Mouse (Mus musculus): Measurements from ENCODE around the gene Nop2. TPM values are rescaled to one million over a fixed set of nuclear protein-coding genes. Genes with fewer than 3 reads are reported as not detected.
"Not testable (repeated sequence)": the region's sequence is repeated elsewhere in the genome, so short reads cannot be mapped to it uniquely, and the experiment has no call there.

Gene Nop2
- polyA plus RNA-seq, 1 experiment from 2014 or later, result 56.5 TPM

DNA sequence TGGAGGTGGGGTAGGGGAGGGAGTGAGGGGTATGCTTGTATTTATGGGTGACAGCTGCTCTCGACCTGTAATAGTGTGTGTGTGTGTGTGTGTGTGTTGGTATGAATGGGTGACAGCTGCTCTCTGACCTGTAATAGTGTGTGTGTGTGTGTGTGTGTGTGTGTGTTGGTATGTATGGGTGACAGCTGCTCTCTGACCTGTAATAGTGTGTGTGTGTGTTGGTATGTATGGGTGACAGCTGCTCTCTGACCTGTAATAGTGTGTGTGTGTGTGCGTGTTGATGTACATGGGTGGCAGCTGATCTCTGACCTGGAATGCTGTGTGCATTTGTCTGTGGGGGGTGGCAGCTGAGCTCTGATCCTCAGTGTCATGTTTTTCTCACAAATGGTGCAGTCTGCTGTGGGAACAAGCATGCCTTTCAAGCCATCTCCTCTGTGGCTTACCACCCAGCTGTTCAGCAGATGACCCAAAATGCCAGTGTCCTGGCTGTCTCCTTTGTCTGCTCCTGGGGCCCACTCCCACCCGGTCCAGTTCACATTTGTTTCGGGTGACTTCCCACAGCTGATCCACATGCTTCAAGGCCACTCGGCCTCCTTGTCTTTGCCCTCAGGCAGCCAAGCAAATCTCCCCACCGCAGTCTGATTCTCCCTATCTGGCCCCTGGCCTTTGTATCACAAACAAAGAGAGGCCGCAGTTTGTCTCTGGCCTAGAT lies 25.4 kb downstream of the Nop2 start:
- Histone ChIP-seq H3K4me3 (no peak overlapping the region), H3K9ac (no peak overlapping the region), H3K27me3 (no peaks in the 10 kb centered on the region), H3K9me3 (no peaks in the 10 kb centered on the region), H3K4me1 (peaks cover 11% of the 10 kb centered on the region; the same call in 1 of the 2 replicates), H3K36me3 (peaks cover 36% of the 10 kb centered on the region), H3K27ac (no peak overlapping the region), H3K4me2 (no peak overlapping the region)
- ATAC-seq (ENCODE audit: borderline replicate concordance, extremely low read depth, low FRiP score, low TSS enrichment), result no peak
- WGBS, result 67% methylated on average over 7 of the region's 7 CpGs

GRCm38 (mm10) chr6:125158944-125159492 lies 27.3 kb downstream of the Nop2 start:
- Histone ChIP-seq H3K36me3 (peaks cover 41% of the 10 kb centered on the region), H3K4me2 (no peak overlapping the region), H3K27ac (no peak overlapping the region), H3K4me3 (no peak overlapping the region), H3K9ac (no peak overlapping the region), H3K9me3 (no peaks in the 10 kb centered on the region), H3K27me3 (no peaks in the 10 kb centered on the region), H3K4me1 (peaks cover 25% of the 10 kb centered on the region)
- ATAC-seq (ENCODE audit: borderline replicate concordance, extremely low read depth, low FRiP score, low TSS enrichment), result no peak
- 78% methylated on average over 15 of the region's 15 CpGs for WGBS

DNA sequence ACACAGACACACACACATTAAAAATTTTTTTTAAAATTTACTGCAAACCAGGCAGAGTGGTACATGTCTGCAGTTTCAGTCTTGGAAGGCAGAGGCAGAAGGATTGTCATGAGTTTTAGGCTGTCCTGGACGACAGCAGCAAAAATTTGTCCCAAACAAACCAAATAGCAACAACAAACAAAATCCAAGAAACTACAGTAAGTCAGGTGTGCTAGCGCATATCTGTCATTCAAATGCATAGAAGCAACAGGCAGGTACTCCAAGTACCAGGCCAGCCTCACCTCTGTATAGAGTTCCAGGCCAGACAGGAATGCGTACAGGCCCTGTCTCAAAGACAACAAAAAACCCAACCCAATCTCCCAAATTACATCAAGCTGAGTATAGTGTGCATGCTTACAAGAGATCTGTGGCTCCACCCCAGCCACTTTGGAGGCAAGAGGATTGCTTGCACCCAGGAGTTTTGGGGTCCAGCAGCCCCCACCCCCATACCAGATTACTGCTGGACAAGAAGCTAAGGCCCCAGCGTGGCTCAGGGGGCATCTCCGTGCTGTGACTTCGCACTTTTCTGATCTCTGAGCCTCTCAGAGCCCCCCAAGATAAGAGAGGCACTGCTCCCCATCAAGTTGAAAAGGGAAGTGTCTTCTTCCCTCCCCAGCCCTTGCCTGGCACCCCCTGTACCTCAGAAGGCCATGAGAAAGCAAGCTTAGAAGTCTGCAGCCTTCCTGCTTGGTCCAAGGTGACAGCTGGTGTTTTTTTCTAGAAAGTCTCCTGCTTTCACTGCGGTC lies 28.3 kb downstream of the Nop2 start:
- Histone ChIP-seq H3K9me3 (no peaks in the 10 kb centered on the region), H3K27me3 (no peaks in the 10 kb centered on the region), H3K9ac (no peak overlapping the region), H3K4me3 (no peak overlapping the region), H3K4me2 (no peak overlapping the region), H3K36me3 (peaks cover 41% of the 10 kb centered on the region), H3K27ac (peak overlapping the region; percentile 36; the same call in 1 of the 2 replicates), H3K4me1 (peaks cover 30% of the 10 kb centered on the region)
- WGBS, result 74% methylated on average over 7 of the region's 7 CpGs
- ATAC-seq (ENCODE audit: borderline replicate concordance, extremely low read depth, low FRiP score, low TSS enrichment), result no peak

DNA sequence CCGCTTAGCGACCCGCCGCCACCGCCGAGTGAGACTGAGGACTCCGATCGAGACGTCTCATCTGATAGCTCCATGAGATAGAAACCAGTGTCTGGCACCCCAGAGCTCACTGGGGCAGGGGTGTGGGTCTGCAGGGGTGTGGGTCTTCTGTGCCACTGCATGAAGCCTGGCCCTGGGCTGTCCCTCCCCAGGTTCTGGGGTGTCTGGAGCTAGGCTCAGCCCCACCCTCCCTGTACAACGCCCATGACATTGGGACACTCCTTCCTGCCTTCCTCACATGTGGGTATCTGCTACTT lies 28.8 kb downstream of the Nop2 start:
- ATAC-seq (ENCODE audit: borderline replicate concordance, extremely low read depth, low FRiP score, low TSS enrichment), result no peak
- no peak overlapping the region for H3K4me3 ChIP-seq
- H3K27ac ChIP-seq, result peak overlapping the region; percentile 36; the same call in 1 of the 2 replicates
- H3K4me1 ChIP-seq, result peaks cover 30% of the 10 kb centered on the region
- no peaks in the 10 kb centered on the region for H3K27me3 ChIP-seq
- 48% methylated on average over 10 of the region's 10 CpGs for WGBS
- no peak overlapping the region for H3K9ac ChIP-seq
- H3K9me3 ChIP-seq, result no peaks in the 10 kb centered on the region
- H3K4me2 ChIP-seq, result no peak overlapping the region
- peaks cover 41% of the 10 kb centered on the region for H3K36me3 ChIP-seq

- H3K27me3 ChIP-seq, result no peaks in the 10 kb centered on the region
- no peak overlapping the region for H3K4me2 ChIP-seq
- H3K4me3 ChIP-seq, result no peak overlapping the region
- WGBS, result 19% methylated on average over 22 of the region's 22 CpGs
- peaks cover 31% of the 10 kb centered on the region for H3K4me1 ChIP-seq
- H3K36me3 ChIP-seq, result peaks cover 41% of the 10 kb centered on the region
- H3K27ac ChIP-seq, result peak overlapping the region; percentile 36
- ATAC-seq (ENCODE audit: borderline replicate concordance, extremely low read depth, low FRiP score, low TSS enrichment), result no peak
- no peak overlapping the region for H3K9ac ChIP-seq
- H3K9me3 ChIP-seq, result no peaks in the 10 kb centered on the region
Observed at GRCm38 (mm10) chr6:125160854-125161760, 29.4 kb downstream of the Nop2 start.

DNA sequence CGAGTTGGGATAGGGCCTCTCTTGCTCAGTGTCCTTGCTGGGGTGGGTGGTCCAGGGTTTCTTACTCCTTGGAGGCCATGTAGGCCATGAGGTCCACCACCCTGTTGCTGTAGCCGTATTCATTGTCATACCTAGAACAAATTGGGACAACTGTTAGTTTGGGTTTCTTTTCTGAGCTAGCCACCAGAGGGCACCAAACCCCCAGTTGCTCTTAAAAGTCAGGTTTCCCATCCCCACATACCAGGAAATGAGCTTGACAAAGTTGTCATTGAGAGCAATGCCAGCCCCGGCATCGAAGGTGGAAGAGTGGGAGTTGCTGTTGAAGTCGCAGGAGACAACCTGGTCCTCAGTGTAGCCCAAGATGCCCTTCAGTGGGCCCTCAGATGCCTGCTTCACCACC lies 30.3 kb downstream of the Nop2 start:
- not testable (repeated sequence) for H3K4me2 ChIP-seq; H3K9ac ChIP-seq; H3K4me3 ChIP-seq; H3K27ac ChIP-seq; ATAC-seq (ENCODE audit: borderline replicate concordance, extremely low read depth, low FRiP score, low TSS enrichment); H3K27me3 ChIP-seq; H3K9me3 ChIP-seq
- WGBS, result 13% methylated on average over 4 of the region's 5 CpGs
- Histone ChIP-seq H3K36me3 (peaks cover 41% of the 10 kb centered on the region), H3K4me1 (peaks cover 40% of the 10 kb centered on the region)

GRCm38 (mm10) chr6:125162615-125163305 lies 31.1 kb downstream of the Nop2 start:
- WGBS, result 59% methylated on average over 13 of the region's 16 CpGs
- not testable (repeated sequence) for H3K27ac ChIP-seq; H3K4me2 ChIP-seq; H3K4me3 ChIP-seq; H3K9ac ChIP-seq; ATAC-seq (ENCODE audit: borderline replicate concordance, extremely low read depth, low FRiP score, low TSS enrichment); H3K9me3 ChIP-seq; H3K27me3 ChIP-seq
- H3K4me1 ChIP-seq, result peaks cover 48% of the 10 kb centered on the region
- peaks cover 45% of the 10 kb centered on the region for H3K36me3 ChIP-seq

DNA sequence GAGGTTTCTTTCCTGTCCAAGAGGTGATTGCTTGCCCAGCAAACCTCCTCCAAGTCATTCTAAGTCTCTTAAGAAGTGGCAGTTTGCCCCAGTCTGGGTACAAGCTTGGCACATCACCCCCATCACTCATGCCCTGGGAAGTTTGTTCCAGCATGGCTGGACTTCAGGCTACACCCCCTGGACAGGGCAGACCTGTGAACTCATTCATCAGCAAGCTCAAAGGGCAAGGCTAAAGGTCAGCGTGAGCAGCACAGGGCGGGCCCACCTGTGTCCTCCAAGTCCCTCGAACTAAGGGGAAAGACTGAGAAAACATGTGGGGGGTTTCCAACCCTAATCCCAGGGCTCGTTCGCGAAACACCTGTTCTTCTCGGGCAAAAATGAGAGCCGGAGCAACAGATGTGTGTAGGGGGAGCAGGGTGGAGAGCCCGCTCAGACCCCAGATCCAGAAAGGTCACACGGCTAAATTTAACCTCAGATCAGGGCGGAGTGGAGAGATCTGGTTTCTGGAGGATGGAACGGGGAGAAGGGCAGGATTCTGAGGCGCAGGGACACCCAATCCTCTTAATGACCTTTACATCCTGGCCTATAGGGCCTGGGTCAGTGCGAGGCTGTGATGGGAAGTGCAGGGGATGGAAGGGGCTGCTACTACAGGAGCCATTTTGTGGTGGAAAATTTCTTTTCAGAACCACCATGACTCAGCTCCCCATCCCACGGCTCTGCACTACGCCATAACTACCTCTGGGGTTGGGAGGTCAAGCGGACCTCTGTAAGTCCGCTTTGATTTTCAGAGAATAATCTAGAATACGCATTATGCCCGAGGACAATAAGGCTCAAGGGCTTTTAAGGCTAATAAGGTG lies 32.3 kb downstream of the Nop2 start:
- 6% methylated on average over 20 of the region's 20 CpGs for WGBS
- H3K36me3 ChIP-seq, result peaks cover 50% of the 10 kb centered on the region
- no peak for ATAC-seq (ENCODE audit: borderline replicate concordance, extremely low read depth, low FRiP score, low TSS enrichment)
- peak overlapping the region; percentile 89 for H3K27ac ChIP-seq
- H3K9me3 ChIP-seq, result no peaks in the 10 kb centered on the region
- peaks cover 49% of the 10 kb centered on the region for H3K4me1 ChIP-seq
- peak overlapping the region; percentile 83 for H3K4me3 ChIP-seq
- H3K9ac ChIP-seq, result peak overlapping the region; percentile 73
- peak overlapping the region; percentile 90 for H3K4me2 ChIP-seq
- H3K27me3 ChIP-seq, result no peaks in the 10 kb centered on the region

DNA sequence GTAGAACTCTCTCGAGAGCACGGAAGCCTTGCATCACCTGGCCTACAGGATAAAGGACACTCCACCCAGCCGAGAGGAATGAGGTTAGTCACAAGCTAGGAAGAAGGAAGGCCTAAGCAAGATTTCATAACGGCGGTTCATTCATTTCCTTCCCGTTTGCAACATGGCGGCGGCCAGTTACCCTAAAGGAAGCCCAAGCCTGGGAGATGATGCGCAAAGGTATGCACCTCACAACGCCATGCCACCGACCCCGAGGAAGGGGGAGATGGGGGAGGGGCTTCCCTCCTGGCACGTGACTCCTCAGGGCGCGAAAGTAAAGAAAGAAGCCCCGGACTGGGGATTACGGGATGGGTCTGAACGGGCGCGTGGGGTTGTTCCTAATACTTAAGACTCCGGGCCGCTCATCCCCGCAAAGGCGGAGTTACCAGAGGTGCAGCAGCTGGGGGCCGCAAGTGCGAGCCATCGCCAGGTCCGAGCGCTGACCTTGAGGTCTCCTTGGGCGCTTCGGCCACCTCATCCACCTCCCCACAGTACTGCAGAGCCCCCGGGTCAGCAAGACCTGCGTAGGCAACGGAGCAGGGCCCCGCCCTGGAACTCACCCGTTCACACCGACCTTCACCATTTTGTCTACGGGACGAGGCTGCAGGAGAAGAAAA lies 33.1 kb downstream of the Nop2 start:
- ATAC-seq (ENCODE audit: borderline replicate concordance, extremely low read depth, low FRiP score, low TSS enrichment), result peak; percentile 14; the same call in 1 of the 2 replicates
- 0% methylated on average over 39 of the region's 39 CpGs for WGBS
- peaks cover 50% of the 10 kb centered on the region for H3K36me3 ChIP-seq
- H3K27me3 ChIP-seq, result no peaks in the 10 kb centered on the region
- H3K4me2 ChIP-seq, result peak overlapping the region; percentile 90
- peaks cover 49% of the 10 kb centered on the region for H3K4me1 ChIP-seq
- no peaks in the 10 kb centered on the region for H3K9me3 ChIP-seq
- peak overlapping the region; percentile 83 for H3K4me3 ChIP-seq
- peak overlapping the region; percentile 73 for H3K9ac ChIP-seq
- H3K27ac ChIP-seq, result peak overlapping the region; percentile 89

DNA sequence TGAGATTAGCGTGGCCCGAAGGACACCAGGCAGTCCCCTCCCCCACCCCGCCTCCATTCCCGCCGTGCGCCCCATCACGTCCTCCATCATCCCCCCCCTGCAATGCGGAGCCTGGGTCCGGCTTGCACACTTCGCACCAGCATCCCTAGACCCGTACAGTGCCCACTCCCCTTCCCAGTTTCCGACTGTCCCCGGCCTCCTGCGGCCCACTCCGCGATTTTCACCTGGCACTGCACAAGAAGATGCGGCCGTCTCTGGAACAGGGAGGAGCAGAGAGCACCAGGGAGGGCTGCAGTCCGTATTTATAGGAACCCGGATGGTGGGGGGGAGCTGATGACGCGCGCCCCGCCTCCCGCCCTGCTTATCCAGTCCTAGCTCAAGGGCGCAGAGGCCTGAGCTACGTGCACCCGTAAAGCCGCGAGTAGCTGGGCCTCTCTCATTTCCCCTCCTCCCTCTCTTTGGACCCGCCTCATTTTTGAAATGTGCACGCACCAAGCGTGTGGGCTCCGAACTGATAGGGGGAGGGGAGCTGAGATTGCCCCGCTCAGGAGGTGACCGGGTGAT lies 33.7 kb downstream of the Nop2 start:
- peaks cover 49% of the 10 kb centered on the region for H3K4me1 ChIP-seq
- H3K9ac ChIP-seq, result peak overlapping the region; percentile 73
- under 1% methylated on average over 36 of the region's 36 CpGs for WGBS
- peak overlapping the region; percentile 97 for H3K27ac ChIP-seq
- ATAC-seq (ENCODE audit: borderline replicate concordance, extremely low read depth, low FRiP score, low TSS enrichment), result peak; percentile 91
- peak overlapping the region; percentile 90 for H3K4me2 ChIP-seq
- peaks cover 52% of the 10 kb centered on the region for H3K36me3 ChIP-seq
- H3K27me3 ChIP-seq, result no peaks in the 10 kb centered on the region
- H3K9me3 ChIP-seq, result no peaks in the 10 kb centered on the region
- peak overlapping the region; percentile 83 for H3K4me3 ChIP-seq
